Mouse (Mus musculus): Measurements from ENCODE around the gene Dsel. TPM values are rescaled to one million over a fixed set of nuclear protein-coding genes. Genes with fewer than 3 reads are reported as not detected.

Dsel gene
- 5.8 and 6.3 TPM in 2 replicates for polyA plus RNA-seq (2016; fragmentation: Nextera tagmentation; extraction: Ambion mirVana)

- Histone ChIP-seq H3K27ac (peak within 1 kb of the TSS; percentile 91), H3K4me1 (no peaks in the 10 kb centered on the region)
- under 1% methylated on average over 33 of the region's 33 CpGs for WGBS
These were observed at the start of gene Dsel for GRCm38 (mm10) chr1:111864779-111865165. Gene Dsel (minus strand): TSS chr1:111864918.

GRCm38 (mm10) chr1:111911424-111911823 lies 46.7 kb upstream of the Dsel start:
- no peaks in the 10 kb centered on the region for H3K4me1 ChIP-seq
- no peak for DNase-seq (ENCODE audit: low spot score)
- no peaks in the 10 kb centered on the region for H3K9me3 ChIP-seq
- no peaks in the 10 kb centered on the region for H3K36me3 ChIP-seq
- H3K4me3 ChIP-seq, result no peak overlapping the region
- WGBS, result 81% methylated on average over 1 of the region's 1 CpGs
- no peaks in the 10 kb centered on the region for H3K27me3 ChIP-seq (ENCODE audit: insufficient read depth, poor library complexity, severe bottlenecking)
- H3K27ac ChIP-seq, result no peak overlapping the region

More at GRCm38 (mm10) chr1:111864779-111865165, at the start of gene Dsel:
- H3K27me3 ChIP-seq (ENCODE audit: insufficient read depth, poor library complexity, severe bottlenecking), result no peaks in the 10 kb centered on the region
- DNase-seq (ENCODE audit: low spot score), result peak; percentile 94
- H3K9me3 ChIP-seq, result no peaks in the 10 kb centered on the region
- no peaks in the 10 kb centered on the region for H3K36me3 ChIP-seq
- peak within 1 kb of the TSS; percentile 82 for H3K4me3 ChIP-seq

GRCm38 (mm10) chr1:111883336-111883735 lies 18.6 kb upstream of the Dsel start:
- H3K4me3 ChIP-seq, result no peak overlapping the region
- no peaks in the 10 kb centered on the region for H3K36me3 ChIP-seq
- H3K27ac ChIP-seq, result no peak overlapping the region
- no peaks in the 10 kb centered on the region for H3K4me1 ChIP-seq
- WGBS, result 82% methylated on average over 3 of the region's 3 CpGs
- no peaks in the 10 kb centered on the region for H3K9me3 ChIP-seq
- no peak for DNase-seq (ENCODE audit: low spot score)
- H3K27me3 ChIP-seq (ENCODE audit: insufficient read depth, poor library complexity, severe bottlenecking), result no peaks in the 10 kb centered on the region

GRCm38 (mm10) chr1:111875784-111876183 lies 11.1 kb upstream of the Dsel start:
- H3K9me3 ChIP-seq, result no peaks in the 10 kb centered on the region
- no peak for DNase-seq (ENCODE audit: low spot score)
- no peaks in the 10 kb centered on the region for H3K36me3 ChIP-seq
- H3K4me1 ChIP-seq, result no peaks in the 10 kb centered on the region
- H3K27me3 ChIP-seq (ENCODE audit: insufficient read depth, poor library complexity, severe bottlenecking), result no peaks in the 10 kb centered on the region
- H3K4me3 ChIP-seq, result no peak overlapping the region
- no peak overlapping the region for H3K27ac ChIP-seq

- no peaks in the 10 kb centered on the region for H3K27me3 ChIP-seq (ENCODE audit: insufficient read depth, poor library complexity, severe bottlenecking)
- no peak overlapping the region for H3K27ac ChIP-seq
- no peaks in the 10 kb centered on the region for H3K36me3 ChIP-seq
- DNase-seq (ENCODE audit: low spot score), result no peak
- no peaks in the 10 kb centered on the region for H3K4me1 ChIP-seq
- no peak overlapping the region for H3K4me3 ChIP-seq
- H3K9me3 ChIP-seq, result no peaks in the 10 kb centered on the region
These were observed 8.5 kb upstream of the Dsel start for GRCm38 (mm10) chr1:111873196-111873595.

GRCm38 (mm10) chr1:111865467-111865866 lies 749 bp upstream of the Dsel start:
- Histone ChIP-seq H3K4me1 (no peaks in the 10 kb centered on the region), H3K4me3 (no peak overlapping the region), H3K36me3 (no peaks in the 10 kb centered on the region), H3K27ac (no peak overlapping the region), H3K9me3 (no peaks in the 10 kb centered on the region), H3K27me3 (ENCODE audit: insufficient read depth, poor library complexity, severe bottlenecking) (no peaks in the 10 kb centered on the region)
- no peak for DNase-seq (ENCODE audit: low spot score)
- 64% methylated on average over 2 of the region's 2 CpGs for WGBS

- no peaks in the 10 kb centered on the region for H3K9me3 ChIP-seq
- H3K4me1 ChIP-seq, result no peaks in the 10 kb centered on the region
- DNase-seq (ENCODE audit: low spot score), result peak; percentile 88
- WGBS, result under 1% methylated on average over 41 of the region's 41 CpGs
- H3K27ac ChIP-seq, result peak overlapping the region; percentile 91
- H3K36me3 ChIP-seq, result no peaks in the 10 kb centered on the region
- peak overlapping the region; percentile 82 for H3K4me3 ChIP-seq
- H3K27me3 ChIP-seq (ENCODE audit: insufficient read depth, poor library complexity, severe bottlenecking), result no peaks in the 10 kb centered on the region
These were observed 497 bp downstream of the Dsel start for GRCm38 (mm10) chr1:111864063-111864778.

GRCm38 (mm10) chr1:111857852-111858251 lies 6.9 kb downstream of the Dsel start:
- DNase-seq (ENCODE audit: low spot score), result no peak
- Histone ChIP-seq H3K27me3 (ENCODE audit: insufficient read depth, poor library complexity, severe bottlenecking) (no peaks in the 10 kb centered on the region), H3K4me3 (no peak overlapping the region), H3K27ac (no peak overlapping the region), H3K9me3 (no peaks in the 10 kb centered on the region), H3K4me1 (no peaks in the 10 kb centered on the region), H3K36me3 (no peaks in the 10 kb centered on the region)
- 88% methylated on average over 1 of the region's 1 CpGs for WGBS

GRCm38 (mm10) chr1:111852439-111852838 lies 12.3 kb downstream of the Dsel start:
- Histone ChIP-seq H3K4me1 (no peaks in the 10 kb centered on the region), H3K9me3 (no peaks in the 10 kb centered on the region), H3K27ac (no peak overlapping the region), H3K4me3 (no peak overlapping the region), H3K36me3 (no peaks in the 10 kb centered on the region), H3K27me3 (ENCODE audit: insufficient read depth, poor library complexity, severe bottlenecking) (no peaks in the 10 kb centered on the region)
- 85% methylated on average over 8 of the region's 8 CpGs for WGBS
- no peak for DNase-seq (ENCODE audit: low spot score)

- DNase-seq (ENCODE audit: low spot score), result no peak
- no peak overlapping the region for H3K4me3 ChIP-seq
- H3K27me3 ChIP-seq (ENCODE audit: insufficient read depth, poor library complexity, severe bottlenecking), result no peaks in the 10 kb centered on the region
- H3K36me3 ChIP-seq, result no peaks in the 10 kb centered on the region
- H3K9me3 ChIP-seq, result no peaks in the 10 kb centered on the region
- WGBS, result 74% methylated on average over 2 of the region's 2 CpGs
- no peaks in the 10 kb centered on the region for H3K4me1 ChIP-seq
- no peak overlapping the region for H3K27ac ChIP-seq
These were observed 31.0 kb downstream of the Dsel start for GRCm38 (mm10) chr1:111833583-111834225.
